Comparison of ENCODE assay signal across 24 mouse cellular contexts in genomic region chr11:57753538-57754203, GRCm38 (mm10). TPM values are rescaled to one million over a fixed set of nuclear protein-coding genes. Genes with fewer than 3 reads are reported as not detected.
DNase-seq lines count a peak whose midpoint lies in the region; ATAC-seq and TF ChIP-seq lines count a peak whose summit lies in the region.
"Had no signal": no experiment of that assay in that cellular context is flagged by ENCODE, and none has a peak within 500 bp of the region (broad histone marks: within the 10 kb centered on the region; RNA-seq: fewer than 3 reads in every experiment).

No protein-coding gene starts in this region.

- TF ChIP-seq EP300 in heart, postnatal 0 days (IDR thresholded peaks at IDR 0.05; ENCODE audit: low read depth) = no peak

- H3K9me3 ChIP-seq in heart, postnatal 0 days (replicated peaks; ENCODE audit: control insufficient read depth, low read length) = no peaks in the 10 kb centered on the region
- no peaks in the 10 kb centered on the region for H3K9me3 ChIP-seq in midbrain, embryonic 13.5 days
- no peaks in the 10 kb centered on the region for H3K9me3 ChIP-seq in midbrain, embryonic 10.5 days (replicated peaks)
- H3K9me3 ChIP-seq in forebrain, embryonic 16.5 days (ENCODE audit: control insufficient read depth, low read length) = no peaks in the 10 kb centered on the region
- H3K9me3 ChIP-seq in neural tube, embryonic 14.5 days (ENCODE audit: control insufficient read depth, low read length) = no peaks in the 10 kb centered on the region
- H3K9me3 ChIP-seq: embryonic facial prominence, embryonic 10.5 days; megakaryocyte, embryonic 14.5 days had no signal

- H3K4me1 ChIP-seq in heart, postnatal 0 days (ENCODE audit: control insufficient read depth, insufficient read depth) = 0 out of 2 replicates have a peak, but pooled peaks cover 9% of the 10 kb centered on the region
- peaks cover 27% of the 10 kb centered on the region for H3K4me1 ChIP-seq in midbrain, embryonic 13.5 days (replicated peaks)
- H3K4me1 ChIP-seq in midbrain, embryonic 10.5 days = peaks cover 14% of the 10 kb centered on the region
- peaks cover 15% of the 10 kb centered on the region for H3K4me1 ChIP-seq in forebrain, embryonic 16.5 days (replicated peaks; ENCODE audit: control insufficient read depth, insufficient read depth, low read length)
- peaks cover 4% of the 10 kb centered on the region; the same call in 1 of the 2 replicates for H3K4me1 ChIP-seq in neural tube, embryonic 14.5 days (ENCODE audit: control insufficient read depth, insufficient read depth, low read length)
- H3K4me1 ChIP-seq: megakaryocyte, embryonic 14.5 days had no signal

- no peak overlapping the region for H3K4me3 ChIP-seq in heart, postnatal 0 days (ENCODE audit: low read depth, low read length)
- H3K4me3 ChIP-seq in midbrain, embryonic 13.5 days (replicated peaks) = no peak overlapping the region
- no peak overlapping the region for H3K4me3 ChIP-seq in midbrain, embryonic 10.5 days
- no peak overlapping the region for H3K4me3 ChIP-seq in forebrain, embryonic 16.5 days (replicated peaks; ENCODE audit: low read length)
- H3K4me3 ChIP-seq in neural tube, embryonic 14.5 days (ENCODE audit: low read depth, low read length) = no peak overlapping the region
- H3K4me3 ChIP-seq: embryonic facial prominence, embryonic 10.5 days; heart, adult 2 months; layer of hippocampus, adult 2 months; myocyte had no signal

- ATAC-seq in heart, postnatal 0 days (ENCODE audit: insufficient read depth, low read depth) = peak; percentile 39; the same call in 1 of the 2 replicates
- ATAC-seq in midbrain, embryonic 13.5 days = peak; percentile 41; the same call in 1 of the 2 replicates
- ATAC-seq in forebrain, embryonic 16.5 days = peak; percentile 76
- ATAC-seq in neural tube, embryonic 14.5 days (ENCODE audit: low read depth) = peak; percentile 56; the same call in 1 of the 2 replicates
- ATAC-seq: inflammation-experienced regulatory T-cells, adult 6 months had no signal

- WGBS in heart, postnatal 0 days = 49% methylated on average over 14 of the region's 14 CpGs
- WGBS in midbrain, embryonic 13.5 days = 62% methylated on average over 14 of the region's 14 CpGs
- 89% methylated on average over 14 of the region's 14 CpGs for WGBS in midbrain, embryonic 10.5 days
- 45% methylated on average over 14 of the region's 14 CpGs for WGBS in forebrain, embryonic 16.5 days
- WGBS in neural tube, embryonic 14.5 days = 28% methylated on average over 14 of the region's 14 CpGs

- no peaks in the 10 kb centered on the region; the same call in 1 of the 2 replicates for H3K27me3 ChIP-seq in heart, postnatal 0 days (ENCODE audit: control insufficient read depth, insufficient read depth, low read length)
- H3K27me3 ChIP-seq in midbrain, embryonic 13.5 days = no peaks in the 10 kb centered on the region
- H3K27me3 ChIP-seq in midbrain, embryonic 10.5 days (ENCODE audit: low read depth, poor library complexity, severe bottlenecking) = no peaks in the 10 kb centered on the region
- H3K27me3 ChIP-seq in forebrain, embryonic 16.5 days (replicated peaks; ENCODE audit: control insufficient read depth, insufficient read depth, low read length) = no peaks in the 10 kb centered on the region
- no peaks in the 10 kb centered on the region for H3K27me3 ChIP-seq in neural tube, embryonic 14.5 days (ENCODE audit: control insufficient read depth, insufficient read depth, low read length)

- H3K27ac ChIP-seq in heart, postnatal 0 days (ENCODE audit: low read depth) = no peak overlapping the region
- H3K27ac ChIP-seq in midbrain, embryonic 13.5 days = no peak overlapping the region
- no peak overlapping the region for H3K27ac ChIP-seq in midbrain, embryonic 10.5 days (replicated peaks)
- no peak overlapping the region for H3K27ac ChIP-seq in forebrain, embryonic 16.5 days (ENCODE audit: low read length)
- no peak overlapping the region for H3K27ac ChIP-seq in neural tube, embryonic 14.5 days (ENCODE audit: low read depth, low read length)
- H3K27ac ChIP-seq: embryonic facial prominence, embryonic 10.5 days; heart, adult 2 months; layer of hippocampus, adult 2 months had no signal

- no peak for TF ChIP-seq CTCF in heart, postnatal 0 days (IDR thresholded peaks at IDR 0.05; ENCODE audit: low read depth)

- H3K4me2 ChIP-seq in heart, postnatal 0 days (ENCODE audit: low read depth, low read length) = no peak overlapping the region
- H3K4me2 ChIP-seq in midbrain, embryonic 13.5 days (replicated peaks) = no peak overlapping the region
- H3K4me2 ChIP-seq in forebrain, embryonic 16.5 days (ENCODE audit: low read length) = no peak overlapping the region
- no peak overlapping the region for H3K4me2 ChIP-seq in neural tube, embryonic 14.5 days (ENCODE audit: low read depth, low read length)

- no peaks in the 10 kb centered on the region for H3K36me3 ChIP-seq in heart, postnatal 0 days (replicated peaks; ENCODE audit: control insufficient read depth, insufficient read depth, low read length)
- H3K36me3 ChIP-seq in midbrain, embryonic 13.5 days = no peaks in the 10 kb centered on the region
- no peaks in the 10 kb centered on the region for H3K36me3 ChIP-seq in midbrain, embryonic 10.5 days
- H3K36me3 ChIP-seq in forebrain, embryonic 16.5 days (ENCODE audit: control insufficient read depth, insufficient read depth) = no peaks in the 10 kb centered on the region
- H3K36me3 ChIP-seq in neural tube, embryonic 14.5 days (ENCODE audit: control insufficient read depth, insufficient read depth, low read length) = no peaks in the 10 kb centered on the region
- H3K36me3 ChIP-seq: embryonic facial prominence, embryonic 10.5 days had no signal

- DNase-seq in heart, postnatal 0 days (ENCODE audit: low spot score) = peak; percentile 20
- no peak for DNase-seq in heart, adult 8-10 months (ENCODE audit: low spot score)
- DNase-seq in midbrain, embryonic 10.5 days (ENCODE audit: low spot score) = no peak
- DNase-seq in embryo, embryonic 10 days (ENCODE audit: low spot score) = no peak
- no peak for DNase-seq in right cerebral cortex, postnatal 14 days
- DNase-seq: adrenal gland, postnatal 36 days; B cell, adult 2 months; cerebellum, adult 8-10 months; gastrocnemius, postnatal 10 days; heart, adult 2 months; heart, postnatal 10 days; kidney, adult 2 months; kidney, postnatal 14 days; liver; spleen, adult 18-20 months; thymus, postnatal 25 days had no signal

- H3K9ac ChIP-seq in heart, postnatal 0 days (replicated peaks; ENCODE audit: low read depth, low read length) = no peak overlapping the region
- no peak overlapping the region for H3K9ac ChIP-seq in midbrain, embryonic 13.5 days (replicated peaks)
- H3K9ac ChIP-seq in forebrain, embryonic 16.5 days (replicated peaks; ENCODE audit: low read depth, low read length) = no peak overlapping the region
- no peak overlapping the region for H3K9ac ChIP-seq in neural tube, embryonic 14.5 days (replicated peaks; ENCODE audit: low read depth, low read length)

RNA-seq across cellular contexts. Expression of gene Sap30l, which starts 47.8 kb away (rescaled TPM):
- 16.8 and 28.7 TPM in 2 replicates for total RNA-seq in heart, postnatal 0 days (2014; rRNA removed; ENCODE audit: low replicate concordance)
- polyA plus RNA-seq in heart, postnatal 0 days (2015; fragmentation: Nextera tagmentation; extraction: Ambion mirVana) = 8.2 and 8.3 TPM in 2 replicates
- total RNA-seq in heart, adult 8-10 months (2022) = 10 to 100 TPM; 50.1 to 53.8 (median 51.2) TPM
- polyA plus RNA-seq in midbrain, embryonic 13.5 days (2015; fragmentation: Nextera tagmentation; extraction: Ambion mirVana) = 8.9 and 9.8 TPM in 2 replicates
- polyA plus RNA-seq in midbrain, embryonic 10.5 days (2016; fragmentation: Nextera tagmentation; extraction: Ambion mirVana) = 7.2 TPM in 2 replicates
- 5.8 and 7.9 TPM in 2 replicates for polyA plus RNA-seq in forebrain, embryonic 16.5 days (2015; fragmentation: Nextera tagmentation; extraction: Ambion mirVana)
- polyA plus RNA-seq in neural tube, embryonic 14.5 days (2014; fragmentation: Nextera tagmentation; extraction: Ambion mirVana) = 11.7 and 15.8 TPM in 2 replicates
